Mouse (Mus musculus) gastrocnemius, postnatal 4 days (tissue): ENCODE results near the gene Mphosph8. TPM values are rescaled to one million over a fixed set of nuclear protein-coding genes. Genes with fewer than 3 reads are reported as not detected.

Source experiments
- DNase-seq, 2 experiments: peaks; one replicate each; pipeline ENCODE4 v3.0.0; 2021 to 2022; ENCODE audit warnings: low spot score in 2 of 2, mixed read lengths in 2 of 2
- long read RNA-seq, 2 experiments: library from polyadenylated mRNA; stranded (forward); transcript quantifications; one replicate each; pipeline ENCODE4 v2.0.0; 2021
- total RNA-seq, 2 experiments: library from RNA; stranded (reverse); gene quantifications; 2 replicates each; pipeline ENCODE4 v1.2.3; 2021

Gene Mphosph8
- 10 to 100 TPM; 16.4 to 23.3 TPM for total RNA-seq
- long read RNA-seq, experiment 1, transcript Mphosph8-201 (14 exons, 2,939 nt): major isoform, 12 of 21 reads
- long read RNA-seq, experiment 1, partial matches to known transcripts: 1 of 21 reads
- long read RNA-seq, experiment 1, other reads (novel, unspliced or antisense): 8 of 21 reads
- long read RNA-seq, experiment 2, transcript Mphosph8-201 (14 exons, 2,939 nt): major isoform, 22 of 33 reads
- long read RNA-seq, experiment 2, partial matches to known transcripts: 2 of 33 reads
- long read RNA-seq, experiment 2, other reads (novel, unspliced or antisense): 9 of 33 reads

DNA sequence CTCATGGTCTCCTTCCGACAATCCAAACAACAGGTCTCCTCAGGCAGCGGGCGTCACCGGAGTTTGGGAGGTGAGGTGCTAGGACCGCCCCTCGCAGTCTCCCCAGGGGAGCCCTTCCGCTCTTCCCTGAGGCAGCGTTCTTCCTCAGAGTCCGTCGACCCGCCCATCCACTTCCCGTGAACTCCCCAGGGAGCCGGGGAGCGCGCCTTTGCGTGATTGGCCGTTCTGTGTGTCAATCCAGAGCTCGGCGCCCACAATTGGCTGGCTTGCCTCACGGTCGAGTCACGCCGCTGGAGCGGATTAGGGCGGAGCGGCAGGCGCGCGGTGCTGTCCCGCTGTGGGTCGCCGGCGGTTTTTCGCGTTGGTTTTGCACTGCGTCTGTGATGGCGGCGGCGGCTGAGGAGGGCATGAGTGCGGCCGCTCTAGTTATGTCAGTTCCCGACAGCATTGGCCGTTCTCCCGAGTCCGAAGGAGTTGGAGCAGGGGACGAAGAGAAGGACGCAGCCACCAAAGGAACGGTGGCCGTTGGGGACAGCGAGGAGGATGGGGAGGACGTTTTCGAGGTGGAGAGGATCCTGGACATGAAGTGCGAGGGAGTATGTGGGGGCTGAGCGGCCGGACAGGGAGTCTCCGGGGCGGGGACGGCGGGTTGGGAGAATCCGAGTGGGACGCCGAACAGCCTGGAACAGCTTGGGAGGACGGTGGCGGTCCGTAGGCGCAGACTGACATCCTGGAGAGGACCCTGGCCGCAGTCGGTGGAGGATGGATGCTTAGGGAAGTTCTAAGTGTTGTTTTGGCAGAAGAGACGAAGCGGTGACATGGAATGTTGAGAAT is at the start of gene Mphosph8:
Gene Mphosph8 (plus strand): TSS at position 280 of the 834 bp plus-strand sequence.
- peak; percentile 96 to 98 for DNase-seq

GRCm38 (mm10) chr14:56620425-56620824 is 47.6 kb upstream of the Mphosph8 start:
- no peak for DNase-seq

- no peak for DNase-seq
These were observed 41.8 kb upstream of the Mphosph8 start for GRCm38 (mm10) chr14:56626202-56626601.

DNA sequence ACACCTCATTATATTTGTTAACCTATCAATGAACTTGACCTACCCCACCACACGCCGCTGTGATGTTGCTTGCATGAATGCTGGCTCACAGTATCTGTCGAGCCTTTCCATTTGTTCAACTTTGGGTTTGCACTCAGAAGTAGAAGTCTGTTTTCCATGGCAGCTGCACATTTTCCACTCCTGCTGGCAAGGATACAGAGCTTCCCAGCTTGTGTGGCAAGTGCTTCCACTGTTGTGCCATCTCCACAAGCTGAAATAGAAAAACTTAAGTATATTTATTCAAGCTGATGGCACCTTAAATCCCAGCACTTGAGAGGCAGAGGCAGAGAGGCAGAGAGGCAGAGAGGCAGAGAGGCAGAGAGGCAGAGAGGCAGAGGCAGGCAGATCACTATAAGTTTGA is 39.7 kb upstream of the Mphosph8 start:
- no peak for DNase-seq

DNA sequence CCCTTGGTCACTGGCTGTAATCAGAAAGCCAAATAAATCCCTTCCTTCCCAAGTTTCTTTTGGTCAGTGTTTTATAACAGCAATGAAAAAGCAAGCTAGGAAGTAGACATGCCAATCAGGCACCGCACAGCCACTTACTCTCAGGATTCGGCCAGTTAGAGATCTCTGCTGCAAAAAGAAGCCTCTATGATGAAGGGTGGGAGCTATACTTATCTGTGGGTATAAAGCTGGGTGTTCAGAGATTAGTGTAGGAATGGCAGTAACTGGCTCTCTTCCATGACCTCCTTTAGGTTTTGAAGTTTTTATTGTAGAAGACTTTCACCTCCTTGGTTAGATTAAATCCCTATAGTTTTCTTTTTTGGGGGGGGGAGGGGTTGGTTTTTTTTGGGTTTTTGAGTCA is 36.9 kb upstream of the Mphosph8 start:
- DNase-seq: no peak

DNA sequence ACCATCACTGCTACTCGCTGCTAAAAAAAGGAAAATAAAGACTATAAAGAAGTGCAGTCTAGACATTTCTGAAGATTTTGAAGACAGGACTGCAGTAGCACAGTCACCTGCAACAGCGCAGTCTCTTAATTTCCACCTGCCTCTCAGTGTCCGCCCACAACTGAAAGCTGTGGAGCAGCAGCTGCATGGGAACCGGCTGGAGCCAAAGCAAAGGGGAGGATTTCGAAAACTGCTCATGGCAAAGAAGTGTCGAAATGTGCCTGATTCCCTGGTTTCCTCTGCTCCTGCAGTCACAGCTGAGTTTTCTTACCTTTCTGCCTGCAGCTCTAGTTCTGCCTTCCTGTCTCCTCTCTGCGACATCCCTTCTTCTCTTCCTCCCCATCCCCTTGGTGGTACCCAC is 20.8 kb upstream of the Mphosph8 start:
- no peak for DNase-seq

DNA sequence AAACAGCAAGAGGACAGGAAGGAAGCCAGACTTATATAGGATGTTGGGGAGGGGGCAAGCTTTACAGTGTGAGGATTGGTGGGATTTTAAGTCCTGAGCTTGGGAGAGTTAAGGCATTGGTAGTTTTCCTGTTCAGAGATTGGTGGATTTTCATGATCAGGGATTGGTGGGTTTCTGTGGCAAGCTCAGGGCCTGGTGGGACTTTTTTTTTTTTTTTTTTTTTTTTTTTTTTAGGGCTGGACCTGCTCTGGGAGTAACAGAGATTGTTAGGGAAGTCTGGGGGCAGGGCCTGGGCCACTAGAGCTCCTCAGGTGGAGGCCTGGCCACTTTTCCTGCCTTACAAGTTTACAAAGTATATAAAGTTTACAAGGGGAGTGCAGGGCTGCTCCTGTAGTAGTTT is 18.6 kb upstream of the Mphosph8 start:
- DNase-seq: no peak

DNA sequence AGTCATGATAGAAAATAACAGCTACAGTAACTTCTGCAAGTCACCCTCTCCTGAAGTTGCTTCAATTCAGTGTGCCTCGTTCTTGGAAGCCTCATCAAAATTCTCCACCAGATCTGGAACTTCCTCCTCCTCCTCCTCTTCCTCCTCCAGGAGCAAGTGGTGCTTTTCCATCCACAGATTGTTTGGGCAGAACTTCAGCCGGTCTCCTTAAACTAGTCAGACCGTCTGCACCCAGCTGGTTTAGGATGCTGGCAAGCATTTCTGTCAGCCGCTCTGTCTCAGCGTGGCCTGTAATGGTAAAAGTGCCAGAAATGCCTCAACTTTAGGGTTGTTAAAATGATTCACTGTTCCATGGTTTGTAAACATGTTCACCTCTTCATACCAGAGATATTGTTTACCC is 2.4 kb upstream of the Mphosph8 start:
- no peak for DNase-seq

GRCm38 (mm10) chr14:56666909-56667308 is 1.1 kb upstream of the Mphosph8 start:
- DNase-seq: no peak

DNA sequence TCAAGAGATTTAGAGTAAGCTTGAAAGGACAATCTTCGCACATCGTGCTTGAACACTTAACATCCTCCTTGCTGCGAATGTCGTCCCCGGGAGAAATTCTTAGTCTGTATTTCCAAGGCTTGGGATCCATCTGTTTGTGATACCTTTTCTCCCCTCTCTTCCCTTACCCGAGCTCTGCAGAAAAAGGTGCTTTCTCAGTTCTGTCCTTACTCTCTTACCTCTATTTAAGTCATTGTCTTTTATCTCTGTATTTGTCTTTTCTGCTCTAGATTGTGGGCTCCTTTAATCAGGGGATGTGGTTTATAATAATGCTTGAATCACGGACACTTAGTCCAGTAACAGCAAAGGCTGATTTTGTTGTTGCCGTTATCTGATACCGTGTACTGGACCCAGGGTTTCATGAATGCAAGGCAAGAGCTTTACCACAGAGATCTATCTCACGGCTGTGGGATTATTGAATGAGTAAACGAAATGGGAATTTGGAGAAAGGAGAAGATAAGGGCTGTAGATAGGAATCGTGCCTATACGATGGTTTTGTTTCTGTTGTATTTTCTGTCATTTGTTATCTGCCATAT is 1.1 kb downstream of the Mphosph8 start:
- no peak for DNase-seq

DNA sequence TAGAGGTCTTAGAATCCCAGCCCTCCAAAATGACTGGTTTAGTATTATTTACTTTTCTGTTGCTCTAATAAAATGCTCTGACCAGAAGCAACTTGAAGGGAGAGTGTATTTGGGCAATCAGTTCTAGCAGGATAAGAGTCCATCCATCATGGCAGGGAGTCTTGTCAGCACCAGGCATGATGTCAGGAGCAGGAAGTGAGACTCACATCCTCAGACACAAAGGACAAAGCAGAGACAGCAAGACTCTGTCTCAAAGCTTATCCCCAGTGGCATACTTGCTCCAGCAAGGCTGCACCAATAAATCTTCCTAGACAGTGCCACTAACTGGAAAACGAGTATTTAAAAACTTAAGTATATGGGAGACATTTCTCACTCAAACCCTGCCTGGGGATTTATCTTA is 17.4 kb downstream of the Mphosph8 start:
- no peak for DNase-seq

- no peak for DNase-seq
These were observed 21.1 kb downstream of the Mphosph8 start for GRCm38 (mm10) chr14:56689116-56689515.

DNA sequence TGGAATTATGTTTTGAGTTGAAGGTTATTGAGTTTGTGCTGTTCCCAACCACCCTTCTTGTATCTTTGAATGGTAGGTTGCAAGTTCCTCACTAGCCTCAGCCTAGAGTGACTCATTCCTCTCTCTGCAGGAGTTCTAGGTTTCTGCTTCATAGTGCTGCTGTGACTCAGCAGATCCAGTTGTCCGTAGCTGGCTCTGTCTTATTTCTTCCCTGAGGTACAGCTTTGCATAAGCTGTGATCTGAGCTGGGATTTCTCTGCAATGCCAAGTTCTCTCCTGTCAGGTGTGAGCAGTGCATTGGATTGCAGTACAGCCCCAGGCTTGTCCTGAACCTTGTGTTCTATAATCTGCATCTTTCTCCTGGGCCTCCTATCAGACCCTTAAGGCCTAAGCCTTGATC is 21.7 kb downstream of the Mphosph8 start:
- no peak for DNase-seq

GRCm38 (mm10) chr14:56695495-56695894 is 27.4 kb downstream of the Mphosph8 start:
- DNase-seq: no peak

- no peak for DNase-seq
These were observed 29.8 kb downstream of the Mphosph8 start for GRCm38 (mm10) chr14:56697836-56698235.

- no peak for DNase-seq
These were observed 34.6 kb downstream of the Mphosph8 start for GRCm38 (mm10) chr14:56702644-56703043.

GRCm38 (mm10) chr14:56705687-56706086 is 37.6 kb downstream of the Mphosph8 start:
- DNase-seq: no peak

- DNase-seq: no peak
These were observed 58.4 kb downstream of the Mphosph8 start for GRCm38 (mm10) chr14:56726493-56726892.

GRCm38 (mm10) chr14:56740175-56740574 is 72.1 kb downstream of the Mphosph8 start:
- no peak for DNase-seq
